Mouse (Mus musculus) T-cell, adult 66 days (primary cell): ENCODE results near the gene Xaf1. TPM values are rescaled to one million over a fixed set of nuclear protein-coding genes. Genes with fewer than 3 reads are reported as not detected.

ENCODE experiments used
- total RNA-seq, 2 experiments: library from RNA; stranded (reverse); gene quantifications; 3 replicates in 1 of 2; 4 replicates in 1 of 2; pipeline ENCODE4 v1.2.4; 2023

Gene Xaf1
- total RNA-seq: 10 to 100 TPM; 40.9 to 62.3 TPM

DNA sequence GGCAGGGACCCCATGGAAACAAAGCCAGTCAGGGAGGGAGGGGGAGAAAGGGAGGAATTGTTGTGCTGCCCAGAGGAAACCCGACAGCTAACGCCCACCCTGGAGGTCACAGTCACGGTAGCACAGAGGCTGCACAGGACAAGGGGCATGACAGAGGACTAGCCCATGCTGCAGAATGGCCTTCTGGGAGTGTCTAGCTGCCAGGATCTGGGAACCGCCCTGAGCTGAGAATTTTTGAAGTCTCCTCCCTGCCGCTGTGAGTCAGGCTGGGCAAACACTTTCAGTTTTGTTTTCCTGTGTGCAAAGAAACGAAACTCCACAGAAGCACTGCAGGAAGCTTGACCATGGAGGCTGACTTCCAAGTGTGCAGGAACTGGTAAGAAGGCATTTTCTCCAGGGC, at the start of gene Xaf1:
TSS of gene Xaf1 (plus strand) at position 296 of the 400 bp plus-strand sequence.

DNA sequence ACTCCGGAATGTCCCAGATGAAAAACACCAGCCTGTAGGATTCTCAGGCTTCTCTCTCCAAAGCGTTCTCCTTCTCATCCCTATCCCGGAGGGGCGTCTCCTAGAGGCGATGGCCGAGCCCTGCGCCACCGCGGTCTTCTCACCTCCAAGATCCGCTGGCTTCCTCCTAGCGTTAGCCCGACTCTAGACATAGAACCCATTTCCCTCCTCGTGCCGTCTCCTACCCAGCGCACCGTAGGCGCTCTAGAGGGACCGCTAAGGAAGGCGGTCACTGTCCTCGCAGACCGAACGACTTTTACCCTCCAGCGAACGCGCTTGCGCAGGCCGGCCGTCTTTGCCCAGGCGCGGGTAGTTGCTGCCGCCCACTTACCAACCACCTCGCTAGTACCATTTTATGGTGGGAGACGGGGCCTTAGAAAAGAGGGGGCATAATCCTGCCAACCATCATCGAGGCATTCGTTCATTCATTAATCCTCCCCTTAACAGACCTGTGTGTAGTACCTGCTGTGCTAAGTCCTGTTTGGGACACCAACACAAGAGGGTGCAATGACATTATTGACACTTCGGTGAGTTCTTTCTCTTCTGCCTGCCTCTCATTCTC, 34.4 kb upstream of the Xaf1 start, which contains the start of gene Slc13a5:
TSS of gene Slc13a5 (minus strand) at position 263 of the 601 bp plus-strand sequence.

DNA sequence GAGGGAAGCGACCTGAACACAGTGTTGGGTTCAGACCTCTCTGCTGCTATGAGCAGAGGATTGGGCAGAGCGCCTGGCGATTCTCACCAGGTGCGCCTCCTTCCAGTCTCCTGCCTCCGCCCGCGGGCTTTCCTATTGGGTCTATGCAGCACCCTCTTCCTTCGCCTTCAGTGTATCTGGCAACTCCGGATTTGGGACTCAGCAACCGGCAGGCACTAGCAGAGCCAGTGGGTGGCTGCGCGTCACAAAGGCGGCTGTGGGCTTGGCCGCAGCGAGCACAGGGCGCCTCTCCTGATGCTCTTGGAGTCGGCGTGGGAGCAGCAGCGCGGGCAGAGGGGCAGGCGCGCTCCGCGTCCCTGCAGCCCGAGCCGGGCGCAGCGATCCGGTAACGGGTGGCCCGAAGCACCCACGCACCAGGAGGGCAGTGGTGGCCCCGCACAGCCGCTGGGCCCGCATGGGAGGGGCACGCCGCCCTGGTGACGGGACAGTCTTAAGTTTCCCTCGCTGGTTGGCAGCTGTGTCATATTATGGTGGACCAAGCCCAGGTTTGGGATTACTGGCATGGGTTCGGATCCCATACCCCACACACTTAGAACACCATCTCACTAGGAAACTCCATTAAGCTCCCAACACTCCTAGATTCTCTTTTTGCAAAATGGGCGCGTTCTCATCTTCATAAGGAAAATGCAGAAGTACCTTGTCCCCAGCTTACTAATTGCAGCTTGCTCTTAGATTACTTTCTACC, 12.9 kb downstream of the Xaf1 start, which contains the start of gene Fbxo39:
TSS of gene Fbxo39 (plus strand) at position 294 of the 745 bp plus-strand sequence.

DNA sequence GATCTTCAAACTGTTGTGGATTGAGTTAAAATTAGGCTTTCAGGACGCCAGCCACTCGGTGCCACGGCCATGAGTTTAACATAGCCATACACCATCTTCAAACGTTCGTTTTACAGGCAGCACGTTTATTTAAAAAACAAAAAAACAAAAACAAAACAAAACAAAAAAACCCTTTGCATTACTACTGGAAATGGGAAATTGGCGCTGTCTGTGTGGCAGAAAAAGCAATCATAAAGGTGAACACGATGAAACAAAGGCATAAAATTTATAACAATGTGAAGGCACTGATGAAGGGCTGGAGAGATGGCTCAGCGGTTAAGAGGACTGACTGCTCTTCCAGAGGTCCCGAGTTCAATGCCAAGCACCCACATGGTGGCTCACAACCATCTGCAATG, 60.9 kb downstream of the Xaf1 start, which contains the start of gene Tekt1:
TSS of gene Tekt1 (minus strand) at position 96 of the 395 bp plus-strand sequence.

Other genes with a start within 250 kb of the Xaf1 start
- not detected for gene Pitpnm3, start 165.9 kb upstream of the Xaf1 start, total RNA-seq
- gene Gm43951, start 94.8 kb upstream of the Xaf1 start, total RNA-seq: under 1 TPM; 0.50 to 0.93 TPM
- gene 4933427D14Rik, start 94.2 kb upstream of the Xaf1 start, total RNA-seq: 10 to 100 TPM; 17.8 to 21.2 TPM
- 10 to 100 TPM; 34.3 to 36.7 TPM for gene Txndc17, start 94.1 kb upstream of the Xaf1 start, total RNA-seq
- 10 to 100 TPM; 12.6 to 18.3 TPM for gene Med31, start 86.0 kb upstream of the Xaf1 start, total RNA-seq
- gene Slc13a5, start 34.4 kb upstream of the Xaf1 start, total RNA-seq: not detected
- gene Fbxo39, start 12.8 kb downstream of the Xaf1 start, total RNA-seq: 1 to 10 TPM in 1 of 2 experiments, under 1 TPM in 1; 0.44 to 1.1 TPM
- gene Tekt1, start 60.8 kb downstream of the Xaf1 start, total RNA-seq: not detected
- gene Smtnl2, start 110.1 kb downstream of the Xaf1 start, total RNA-seq: not detected
- gene Ggt6, start 133.9 kb downstream of the Xaf1 start, total RNA-seq: not detected
- gene Mybbp1a, start 139.7 kb downstream of the Xaf1 start, total RNA-seq: 100 to 1,000 TPM; 176 to 178 TPM
- 1 to 10 TPM; 1.7 to 2.7 TPM for gene Spns2, start 188.3 kb downstream of the Xaf1 start, total RNA-seq
- 1 to 10 TPM in 1 of 2 experiments, under 1 TPM in 1; 0.86 to 1.6 TPM for gene Spns3, start 248.9 kb downstream of the Xaf1 start, total RNA-seq